Mouse (Mus musculus): ENCODE measurements around the gene Gm3776.
"Not testable (repeated sequence)": the region's sequence is repeated elsewhere in the genome, so short reads cannot be mapped to it uniquely, and the experiment has no call there.

The Gm3776 gene

GRCm38 (mm10) chr9:78256914-78257313 lies at the start of gene Gm3776:
Gm3776 (plus strand) TSS chr9:78257129.
- in situ Hi-C loops (cut with MboI; ENCODE audit: unreplicated experiment in 2 of 2): not testable (repeated sequence)

- in situ Hi-C loops (cut with MboI; ENCODE audit: unreplicated experiment in 2 of 2): no loop called here
Observed at GRCm38 (mm10) chr9:78208956-78209355, 48.0 kb upstream of the Gm3776 start.

GRCm38 (mm10) chr9:78210079-78210478 lies 46.9 kb upstream of the Gm3776 start:
- in situ Hi-C loops (cut with MboI; ENCODE audit: unreplicated experiment in 2 of 2): no loop called here

GRCm38 (mm10) chr9:78210821-78211220 lies 46.1 kb upstream of the Gm3776 start:
- in situ Hi-C loops (cut with MboI; ENCODE audit: unreplicated experiment in 2 of 2): no loop called here

- in situ Hi-C loops (cut with MboI; ENCODE audit: unreplicated experiment in 2 of 2): no loop called here
Observed at GRCm38 (mm10) chr9:78211521-78211920, 45.4 kb upstream of the Gm3776 start.

GRCm38 (mm10) chr9:78212341-78213049 lies 44.4 kb upstream of the Gm3776 start:
- in situ Hi-C loops (cut with MboI; ENCODE audit: unreplicated experiment in 2 of 2): no loop called here

GRCm38 (mm10) chr9:78217074-78217473 lies 39.9 kb upstream of the Gm3776 start:
- in situ Hi-C loops (cut with MboI; ENCODE audit: unreplicated experiment in 2 of 2): no loop called here

GRCm38 (mm10) chr9:78222616-78223015 lies 34.3 kb upstream of the Gm3776 start:
- in situ Hi-C loops (cut with MboI; ENCODE audit: unreplicated experiment in 2 of 2): no loop called here

- in situ Hi-C loops (cut with MboI; ENCODE audit: unreplicated experiment in 2 of 2): no loop called here
Observed at GRCm38 (mm10) chr9:78223221-78223902, 33.6 kb upstream of the Gm3776 start.

- in situ Hi-C loops (cut with MboI; ENCODE audit: unreplicated experiment in 2 of 2): no loop called here
Observed at GRCm38 (mm10) chr9:78224418-78224817, 32.5 kb upstream of the Gm3776 start.

GRCm38 (mm10) chr9:78225304-78225703 lies 31.6 kb upstream of the Gm3776 start:
- in situ Hi-C loops (cut with MboI; ENCODE audit: unreplicated experiment in 2 of 2): no loop called here

GRCm38 (mm10) chr9:78228122-78228521 lies 28.8 kb upstream of the Gm3776 start:
- in situ Hi-C loops (cut with MboI; ENCODE audit: unreplicated experiment in 2 of 2): no loop called here

GRCm38 (mm10) chr9:78229658-78230057 lies 27.3 kb upstream of the Gm3776 start:
- in situ Hi-C loops (cut with MboI; ENCODE audit: unreplicated experiment in 2 of 2): not testable (repeated sequence)

GRCm38 (mm10) chr9:78230461-78230860 lies 26.5 kb upstream of the Gm3776 start, which contains the start of gene Gsta1:
Gsta1 (plus strand) TSS chr9:78230656.
- in situ Hi-C loops (cut with MboI; ENCODE audit: unreplicated experiment in 2 of 2): not testable (repeated sequence)

GRCm38 (mm10) chr9:78233121-78233695 lies 23.7 kb upstream of the Gm3776 start:
- in situ Hi-C loops (cut with MboI; ENCODE audit: unreplicated experiment in 2 of 2): not testable (repeated sequence)

GRCm38 (mm10) chr9:78255683-78256470 lies 1.1 kb upstream of the Gm3776 start:
- in situ Hi-C loops (cut with MboI; ENCODE audit: unreplicated experiment in 2 of 2): not testable (repeated sequence)

- in situ Hi-C loops (cut with MboI; ENCODE audit: unreplicated experiment in 2 of 2): not testable (repeated sequence)
Observed at GRCm38 (mm10) chr9:78259688-78260087, 2.8 kb downstream of the Gm3776 start.

GRCm38 (mm10) chr9:78270945-78271344 lies 14.0 kb downstream of the Gm3776 start:
- in situ Hi-C loops (cut with MboI; ENCODE audit: unreplicated experiment in 2 of 2): not testable (repeated sequence)

GRCm38 (mm10) chr9:78282002-78282711 lies 25.2 kb downstream of the Gm3776 start:
- in situ Hi-C loops (cut with MboI; ENCODE audit: unreplicated experiment in 2 of 2): not testable (repeated sequence)

GRCm38 (mm10) chr9:78289063-78289462 lies 32.1 kb downstream of the Gm3776 start:
- in situ Hi-C loops (cut with MboI; ENCODE audit: unreplicated experiment in 2 of 2): not testable (repeated sequence)

All from v-Abl transformed pro-B cells (cell line).